Mouse (Mus musculus): ENCODE measurements around the gene Olfr998. TPM values are rescaled to one million over a fixed set of nuclear protein-coding genes. Genes with fewer than 3 reads are reported as not detected.
"Not testable (repeated sequence)": the region's sequence is repeated elsewhere in the genome, so short reads cannot be mapped to it uniquely, and the experiment has no call there.

Olfr998 gene
- total RNA-seq (2021) = not detected
- long read RNA-seq, experiment 1 = 0 reads
- long read RNA-seq, experiment 2 = 0 reads

DNA sequence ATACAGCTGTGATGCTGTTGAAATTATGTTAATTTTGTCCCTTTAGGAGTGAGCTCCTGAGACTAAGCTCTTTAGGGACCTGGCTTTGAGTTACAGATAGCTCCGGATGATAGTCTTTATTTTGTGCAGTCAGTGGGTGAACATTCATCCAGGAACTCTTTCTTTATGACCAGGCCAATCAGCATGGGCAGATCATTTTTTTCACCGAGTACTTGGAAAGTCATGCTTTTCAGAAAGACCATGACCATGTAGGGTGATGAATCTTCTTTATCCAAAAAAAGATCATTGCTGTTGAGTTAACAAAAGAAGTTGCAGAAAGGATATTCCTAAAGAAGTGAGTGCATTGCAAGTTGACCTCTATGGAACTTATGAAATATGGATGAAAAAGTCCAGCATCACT lies at the start of gene Olfr998:
Gene Olfr998, plus strand, starts transcription at position 301 of the 400 bp plus-strand sequence.
- H3K4me3 ChIP-seq; H3K27ac ChIP-seq; DNase-seq (ENCODE audit: low spot score in 2 of 2): not testable (repeated sequence)

DNA sequence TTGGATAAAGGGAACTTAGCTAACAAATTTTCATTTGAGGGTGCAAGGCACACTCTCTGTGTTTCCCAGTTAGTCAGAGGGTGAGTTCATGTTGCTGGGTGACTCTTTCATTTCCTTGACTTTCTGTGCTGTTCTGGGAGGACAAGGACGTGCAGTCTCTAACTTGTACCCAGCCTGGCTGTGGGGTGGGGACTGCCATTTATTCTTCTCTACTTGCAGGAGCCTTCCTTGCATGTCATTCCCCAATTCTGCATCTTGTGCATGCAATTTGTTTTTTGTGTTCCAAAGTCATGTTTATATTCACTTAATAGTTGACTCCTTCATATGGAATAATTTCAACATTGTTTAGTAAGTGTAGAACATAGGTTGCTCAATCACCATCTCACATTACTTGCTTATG lies 33.9 kb upstream of the Olfr998 start:
- H3K4me3 ChIP-seq = no peak overlapping the region
- TF ChIP-seq CTCF (conservative IDR thresholded peaks at IDR 0.05) = no peak
- no peak for DNase-seq (ENCODE audit: low spot score in 2 of 2)
- H3K27ac ChIP-seq = no peak overlapping the region

DNA sequence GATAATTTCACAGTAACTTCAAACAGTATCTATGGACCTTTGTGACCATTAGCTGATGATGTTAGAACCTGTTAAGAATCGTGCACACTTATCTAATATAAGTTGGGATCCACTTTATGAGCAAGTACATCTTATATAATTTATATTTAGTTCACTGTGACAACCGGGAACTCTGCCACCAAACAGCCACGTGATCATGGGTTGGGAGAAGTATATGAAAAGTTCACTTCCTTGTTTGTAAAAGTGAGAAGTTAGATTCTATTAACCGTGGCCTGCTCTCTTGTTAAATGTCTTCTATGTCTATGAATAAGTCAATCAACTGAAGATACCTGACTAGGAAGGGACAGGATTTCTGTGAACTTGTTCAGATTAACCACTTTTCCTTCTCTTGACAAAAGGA lies 28.5 kb upstream of the Olfr998 start:
- no peak for DNase-seq (ENCODE audit: low spot score in 2 of 2)
- no peak overlapping the region for H3K27ac ChIP-seq

DNA sequence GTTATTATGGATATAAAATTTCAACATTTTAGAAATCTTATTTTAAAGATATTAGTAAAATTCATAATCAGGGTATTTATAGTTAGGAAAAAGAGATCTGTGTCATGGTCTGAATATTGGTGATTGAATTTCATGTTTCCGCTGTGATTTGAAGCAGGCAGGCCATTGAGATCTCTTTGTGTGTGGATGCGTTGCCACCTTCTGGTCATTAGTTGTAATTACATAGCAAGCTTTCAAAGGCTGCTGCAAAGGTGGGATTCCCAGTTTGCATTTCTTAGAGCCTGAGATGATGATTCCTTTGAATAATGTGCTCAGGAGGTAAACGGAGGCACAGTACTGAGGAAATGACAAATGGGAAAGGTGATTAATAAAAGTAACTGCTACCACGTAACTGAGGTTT lies 27.6 kb upstream of the Olfr998 start:
- DNase-seq (ENCODE audit: low spot score in 2 of 2) = peak; percentile 32 to 57
- TF ChIP-seq CTCF (conservative IDR thresholded peaks at IDR 0.05) = peak; percentile 96
- H3K27ac ChIP-seq = no peak overlapping the region
- H3K4me3 ChIP-seq = no peak overlapping the region

More for the DNA sequence above, 28.5 kb upstream of the Olfr998 start:
- no peak overlapping the region for H3K4me3 ChIP-seq
- no peak for TF ChIP-seq CTCF (conservative IDR thresholded peaks at IDR 0.05)

DNA sequence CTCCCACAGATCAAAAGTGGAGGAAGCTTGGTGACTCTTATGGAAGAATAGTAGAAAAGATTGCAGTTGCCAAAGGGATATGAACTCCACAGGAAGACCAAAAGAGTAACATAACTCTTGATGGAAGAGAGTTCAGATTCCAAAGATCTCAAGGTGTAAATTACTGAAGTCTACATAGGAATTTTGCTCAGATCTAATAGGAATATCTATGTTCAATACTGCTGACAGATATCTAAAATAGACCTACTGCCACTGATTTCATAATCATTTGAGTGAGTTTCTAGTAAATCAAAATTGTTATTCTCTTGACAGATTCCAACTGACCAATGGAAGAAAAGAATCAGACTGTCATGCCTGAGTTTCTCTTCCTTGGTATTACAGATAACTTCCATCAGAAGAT lies 9.8 kb upstream of the Olfr998 start, which contains the start of gene Olfr996:
Gene Olfr996, plus strand, starts transcription at position 301 of the 400 bp plus-strand sequence.
- no peak within 1 kb of the TSS for H3K4me3 ChIP-seq
- no peak for TF ChIP-seq CTCF (conservative IDR thresholded peaks at IDR 0.05)
- DNase-seq (ENCODE audit: low spot score in 2 of 2) = no peak
- H3K27ac ChIP-seq = no peak within 1 kb of the TSS

DNA sequence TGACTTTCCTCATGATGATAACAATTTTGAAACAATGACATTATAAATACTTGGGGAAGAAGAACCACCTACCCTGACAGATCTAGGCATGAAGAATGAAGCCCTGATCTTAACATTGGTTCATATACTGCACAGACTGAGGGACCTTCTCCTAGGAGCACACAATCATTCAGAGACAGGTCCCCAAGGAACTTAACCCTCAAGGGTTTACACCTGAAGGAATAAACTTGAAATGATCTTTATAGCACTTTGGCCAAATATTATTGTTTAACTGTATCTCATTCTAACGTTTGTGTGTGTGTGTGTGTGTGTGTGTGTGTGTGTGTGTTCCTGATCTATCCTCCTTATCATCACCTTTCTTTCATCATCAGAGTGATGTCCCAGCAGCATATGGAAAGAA lies 23.1 kb downstream of the Olfr998 start, which contains the start of gene Olfr1000:
Gene Olfr1000, minus strand, starts transcription at position 101 of the 400 bp plus-strand sequence.
- no peak for TF ChIP-seq CTCF (conservative IDR thresholded peaks at IDR 0.05)
- H3K27ac ChIP-seq = no peak within 1 kb of the TSS
- DNase-seq (ENCODE audit: low spot score in 2 of 2) = no peak
- H3K4me3 ChIP-seq = no peak within 1 kb of the TSS

Other genes with a start within 250 kb of the Olfr998 start
- not detected for gene Olfr987, start 249.6 kb upstream of the Olfr998 start, total RNA-seq (2021)
- not detected for gene Olfr988, start 225.7 kb upstream of the Olfr998 start, total RNA-seq (2021)
- gene Olfr992, start 179.5 kb upstream of the Olfr998 start, total RNA-seq (2021) = not detected
- not detected for gene Olfr993, start 174.1 kb upstream of the Olfr998 start, total RNA-seq (2021)
- not detected for gene Olfr994, start 152.5 kb upstream of the Olfr998 start, total RNA-seq (2021)
- gene Olfr995, start 145.3 kb upstream of the Olfr998 start, total RNA-seq (2021) = not detected
- gene 4833423E24Rik, start 69.9 kb upstream of the Olfr998 start, total RNA-seq (2021) = under 1 TPM; 0.15 to 0.26 TPM
- gene Olfr996, start 9.7 kb upstream of the Olfr998 start, total RNA-seq (2021) = not detected
- not detected for gene Olfr1000, start 23.0 kb downstream of the Olfr998 start, total RNA-seq (2021)
- gene Olfr1002, start 61.8 kb downstream of the Olfr998 start, total RNA-seq (2021) = not detected
- gene Olfr154, start 75.5 kb downstream of the Olfr998 start, total RNA-seq (2021) = not detected
- not detected for gene Olfr1006, start 89.8 kb downstream of the Olfr998 start, total RNA-seq (2021)
- not detected for gene Olfr1008, start 100.5 kb downstream of the Olfr998 start, total RNA-seq (2021)
- not detected for gene Olfr1009, start 126.5 kb downstream of the Olfr998 start, total RNA-seq (2021)
- not detected for gene Olfr1012, start 173.8 kb downstream of the Olfr998 start, total RNA-seq (2021)
- not detected for gene Olfr1013, start 178.2 kb downstream of the Olfr998 start, total RNA-seq (2021)
- gene Olfr1014, start 183.8 kb downstream of the Olfr998 start, total RNA-seq (2021) = not detected
- gene Olfr1015, start 193.1 kb downstream of the Olfr998 start, total RNA-seq (2021) = not detected
- gene Olfr1016, start 213.6 kb downstream of the Olfr998 start, total RNA-seq (2021) = not detected
- gene Olfr1018, start 229.5 kb downstream of the Olfr998 start, total RNA-seq (2021) = not detected